18 mouse cellular contexts compared by ENCODE assay signal in the genomic region with DNA sequence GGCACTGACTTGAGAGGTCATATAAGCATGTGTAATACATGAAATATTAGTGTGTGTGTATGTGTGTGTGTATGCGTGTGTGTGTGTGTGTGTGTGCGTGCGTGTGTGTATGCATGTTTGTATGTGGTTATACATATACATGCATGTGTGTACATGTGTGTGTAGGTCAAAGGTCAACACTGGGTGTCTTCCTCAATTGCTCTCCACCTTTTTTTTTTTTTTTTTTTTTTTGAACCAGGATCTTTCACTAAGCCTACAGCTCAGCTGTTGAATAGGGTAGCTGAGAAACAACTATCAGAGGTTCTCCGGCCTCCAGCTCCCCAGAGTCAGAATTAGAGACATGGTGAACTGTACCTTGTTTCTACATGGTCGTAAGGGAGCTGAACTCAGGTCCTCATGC. TPM values are rescaled to one million over a fixed set of nuclear protein-coding genes. Genes with fewer than 3 reads are reported as not detected.
DNase-seq lines count a peak whose midpoint lies in the region; ATAC-seq and TF ChIP-seq lines count a peak whose summit lies in the region.
"Had no signal": no experiment of that assay in that cellular context is flagged by ENCODE, and none has a peak within 500 bp of the region (broad histone marks: within the 10 kb centered on the region; RNA-seq: fewer than 3 reads in every experiment).

No protein-coding gene starts in this region.

- no peak overlapping the region for H3K9ac ChIP-seq in heart, embryonic 13.5 days
- no peak overlapping the region for H3K9ac ChIP-seq in heart, adult 2 months (ENCODE audit: low read depth, low read length)
- no peak overlapping the region for H3K9ac ChIP-seq in midbrain, embryonic 14.5 days (replicated peaks; ENCODE audit: low read length)
- no peak overlapping the region for H3K9ac ChIP-seq in midbrain, embryonic 11.5 days (ENCODE audit: low read length)
- no peak overlapping the region for H3K9ac ChIP-seq in hindbrain, postnatal 0 days (replicated peaks; ENCODE audit: low read length)
- H3K9ac ChIP-seq: embryonic facial prominence, embryonic 15.5 days; heart, embryonic 12.5 days had no signal

- H3K4me3 ChIP-seq in heart, embryonic 13.5 days = no peak overlapping the region
- H3K4me3 ChIP-seq in heart, adult 2 months = no peak overlapping the region
- no peak overlapping the region for H3K4me3 ChIP-seq in midbrain, embryonic 14.5 days (replicated peaks; ENCODE audit: low read depth, low read length)
- H3K4me3 ChIP-seq in midbrain, embryonic 11.5 days (ENCODE audit: low read depth, low read length) = no peak overlapping the region
- peak overlapping the region; percentile 75; the same call in 1 of the 2 replicates for H3K4me3 ChIP-seq in hindbrain, postnatal 0 days (ENCODE audit: low read length)
- H3K4me3 ChIP-seq: embryonic facial prominence, embryonic 15.5 days; heart, embryonic 12.5 days had no signal

- H3K9me3 ChIP-seq in heart, embryonic 13.5 days = no peaks in the 10 kb centered on the region
- no peaks in the 10 kb centered on the region for H3K9me3 ChIP-seq in midbrain, embryonic 14.5 days (ENCODE audit: control insufficient read depth, low read length)
- H3K9me3 ChIP-seq in midbrain, embryonic 11.5 days (ENCODE audit: control insufficient read depth, low read length) = no peaks in the 10 kb centered on the region
- H3K9me3 ChIP-seq in hindbrain, postnatal 0 days (ENCODE audit: low read length) = no peaks in the 10 kb centered on the region
- H3K9me3 ChIP-seq: embryonic facial prominence, embryonic 15.5 days; G1E; heart, embryonic 12.5 days had no signal

- H3K4me2 ChIP-seq in heart, embryonic 13.5 days = 0 out of 2 replicates have a peak overlapping the region, but pooled peaks have one; percentile 83
- peak overlapping the region; percentile 63 for H3K4me2 ChIP-seq in midbrain, embryonic 14.5 days (ENCODE audit: low read length)
- no peak overlapping the region for H3K4me2 ChIP-seq in midbrain, embryonic 11.5 days
- H3K4me2 ChIP-seq in hindbrain, postnatal 0 days (ENCODE audit: low read depth, low read length) = peak overlapping the region; percentile 64
- H3K4me2 ChIP-seq: embryonic facial prominence, embryonic 15.5 days; heart, embryonic 12.5 days had no signal

- no peak for TF ChIP-seq POLR2A in heart, adult 2 months (IDR thresholded peaks at IDR 0.05; ENCODE audit: insufficient read depth, low read depth, low read length)

- 89% methylated on average over 5 of the region's 5 CpGs for WGBS in heart, embryonic 13.5 days
- 94% methylated on average over 5 of the region's 5 CpGs for WGBS in heart, adult 2 months
- 92% methylated on average over 5 of the region's 5 CpGs for whole genome bisulfite sequencing in midbrain, embryonic 14.5 days
- 92% methylated on average over 5 of the region's 5 CpGs for WGBS in midbrain, embryonic 11.5 days
- 86% methylated on average over 5 of the region's 5 CpGs for WGBS in hindbrain, postnatal 0 days

- DNase-seq in heart, adult 2 months = no peak
- no peak for DNase-seq in midbrain, embryonic 14.5 days
- no peak for DNase-seq in midbrain, embryonic 11.5 days (ENCODE audit: low spot score, missing footprints)
- DNase-seq in hindbrain, postnatal 0 days (ENCODE audit: low spot score) = no peak
- no peak for DNase-seq in thymus, postnatal 4 days
- no peak for DNase-seq in urinary bladder, postnatal 4 days (ENCODE audit: low spot score in 2 of 2)
- DNase-seq: cerebellum, postnatal 10 days; embryo, embryonic 11 days; heart, postnatal 36 days; lung, postnatal 10 days; right cerebral cortex, postnatal 25 days; thymus, postnatal 25 days had no signal

- H3K4me1 ChIP-seq in heart, embryonic 13.5 days = peaks cover 37% of the 10 kb centered on the region
- no peaks in the 10 kb centered on the region; the same call in none of the 2 replicates for H3K4me1 ChIP-seq in heart, adult 2 months (ENCODE audit: control insufficient read depth, insufficient read depth, low read length)
- H3K4me1 ChIP-seq in midbrain, embryonic 14.5 days (ENCODE audit: control insufficient read depth, insufficient read depth, low read length) = peaks cover 28% of the 10 kb centered on the region
- H3K4me1 ChIP-seq in midbrain, embryonic 11.5 days (ENCODE audit: control insufficient read depth, insufficient read depth, low read length) = peaks cover 21% of the 10 kb centered on the region
- peaks cover 10% of the 10 kb centered on the region for H3K4me1 ChIP-seq in hindbrain, postnatal 0 days (ENCODE audit: insufficient read depth, low read length)

- H3K36me3 ChIP-seq in heart, embryonic 13.5 days = peaks cover 17% of the 10 kb centered on the region
- peaks cover 3% of the 10 kb centered on the region for H3K36me3 ChIP-seq in heart, adult 2 months (ENCODE audit: control insufficient read depth, insufficient read depth, low read length)
- H3K36me3 ChIP-seq in midbrain, embryonic 14.5 days (ENCODE audit: control insufficient read depth, insufficient read depth, low read length) = peaks cover 11% of the 10 kb centered on the region; the same call in 1 of the 2 replicates
- no peaks in the 10 kb centered on the region for H3K36me3 ChIP-seq in midbrain, embryonic 11.5 days (ENCODE audit: control insufficient read depth, insufficient read depth, low read length)
- no peaks in the 10 kb centered on the region for H3K36me3 ChIP-seq in hindbrain, postnatal 0 days (ENCODE audit: insufficient read depth, low read length)
- H3K36me3 ChIP-seq: embryonic facial prominence, embryonic 15.5 days had no signal

- no peak for ATAC-seq in heart, embryonic 13.5 days (ENCODE audit: extremely low read depth, insufficient number of reproducible peaks, low FRiP score, low TSS enrichment)
- no peak for ATAC-seq in midbrain, embryonic 14.5 days (ENCODE audit: low FRiP score, low TSS enrichment)
- ATAC-seq in midbrain, embryonic 11.5 days (ENCODE audit: low FRiP score) = no peak
- no peak for ATAC-seq in hindbrain, postnatal 0 days
- ATAC-seq: intestine, postnatal 0 days had no signal

- no peak for TF ChIP-seq CTCF in heart, adult 2 months (IDR thresholded peaks at IDR 0.05)
- no peak for TF ChIP-seq CTCF in hindbrain, postnatal 0 days (IDR thresholded peaks at IDR 0.05; ENCODE audit: low read depth)

- H3K27me3 ChIP-seq in heart, embryonic 13.5 days (replicated peaks) = no peaks in the 10 kb centered on the region
- H3K27me3 ChIP-seq in heart, adult 2 months (ENCODE audit: control insufficient read depth, insufficient read depth, low read length) = no peaks in the 10 kb centered on the region
- no peaks in the 10 kb centered on the region for H3K27me3 ChIP-seq in midbrain, embryonic 14.5 days (ENCODE audit: control insufficient read depth, insufficient read depth, low read length)
- H3K27me3 ChIP-seq in midbrain, embryonic 11.5 days (ENCODE audit: control insufficient read depth, insufficient read depth, low read length) = no peaks in the 10 kb centered on the region
- H3K27me3 ChIP-seq in hindbrain, postnatal 0 days (ENCODE audit: insufficient read depth, low read length) = no peaks in the 10 kb centered on the region
- H3K27me3 ChIP-seq: embryonic facial prominence, embryonic 15.5 days; heart, embryonic 12.5 days had no signal

- peaks cover 1% of the 10 kb centered on the region for H3K79me2 ChIP-seq in heart, adult 2 months (replicated peaks; ENCODE audit: control insufficient read depth, insufficient read depth, low read length)

- intact Hi-C loops in heart, adult 2 months (cut with DNase I) = loop anchor here (10.0 kb wide), 2 partner anchors 233 to 1797 kb away; a partner anchor contains a TSS

- H3K27ac ChIP-seq in heart, embryonic 13.5 days (replicated peaks) = no peak overlapping the region
- H3K27ac ChIP-seq in heart, adult 2 months = no peak overlapping the region
- H3K27ac ChIP-seq in midbrain, embryonic 14.5 days (replicated peaks; ENCODE audit: low read depth, low read length) = no peak overlapping the region
- no peak overlapping the region for H3K27ac ChIP-seq in midbrain, embryonic 11.5 days (ENCODE audit: low read depth, low read length)
- H3K27ac ChIP-seq in hindbrain, postnatal 0 days = no peak overlapping the region
- H3K27ac ChIP-seq: embryonic facial prominence, embryonic 15.5 days; kidney, postnatal 0 days had no signal

- no peak for TF ChIP-seq EP300 in heart, adult 2 months (IDR thresholded peaks at IDR 0.05; ENCODE audit: insufficient read depth, low read depth, low read length)

RNA-seq across cellular contexts. Expression of a gene that starts 2.6 kb away (rescaled TPM):
- 35.9 and 36.0 TPM in 2 replicates for polyA plus RNA-seq in heart, embryonic 13.5 days (2015; fragmentation: Nextera tagmentation; extraction: Ambion mirVana)
- 10 to 100 TPM; 48.1 to 53.1 TPM for total RNA-seq in heart, adult 2 months (2021)
- 13.7 and 24.2 TPM in 2 replicates for polyA plus RNA-seq in heart, adult 2 months (2012; rRNA removed)
- 103 and 149 TPM in 2 replicates for polyA plus RNA-seq in midbrain, embryonic 14.5 days (2014; fragmentation: Nextera tagmentation; extraction: Ambion mirVana)
- polyA plus RNA-seq in midbrain, embryonic 11.5 days (2014; fragmentation: Nextera tagmentation; extraction: Ambion mirVana) = 48.9 and 56.3 TPM in 2 replicates
- 116 and 123 TPM in 2 replicates for total RNA-seq in hindbrain, postnatal 0 days (2014; rRNA removed)
- 77.4 and 81.3 TPM in 2 replicates for polyA plus RNA-seq in hindbrain, postnatal 0 days (2015; fragmentation: Nextera tagmentation; extraction: Ambion mirVana)
